Mouse (Mus musculus): ENCODE results near the gene Gzmk. TPM values are rescaled to one million over a fixed set of nuclear protein-coding genes. Genes with fewer than 3 reads are reported as not detected.

Gzmk gene
- polyA plus RNA-seq, 1 experiment from 2014 or later, result not detected

- no peak overlapping the region for H3K27ac ChIP-seq (replicated peaks)
- no peak overlapping the region for H3K9ac ChIP-seq
- ATAC-seq (ENCODE audit: extremely low read depth, insufficient number of reproducible peaks, low FRiP score, low TSS enrichment), result no peak
- no peaks in the 10 kb centered on the region for H3K27me3 ChIP-seq (replicated peaks)
- H3K4me2 ChIP-seq, result no peak overlapping the region
- H3K36me3 ChIP-seq, result no peaks in the 10 kb centered on the region
- H3K4me1 ChIP-seq, result peaks cover 6% of the 10 kb centered on the region
- WGBS, result 76% methylated on average over 8 of the region's 8 CpGs
- no peaks in the 10 kb centered on the region for H3K9me3 ChIP-seq
- H3K4me3 ChIP-seq, result no peak overlapping the region
Observed at GRCm38 (mm10) chr13:113245025-113245424, 19.3 kb upstream of the Gzmk start.

DNA sequence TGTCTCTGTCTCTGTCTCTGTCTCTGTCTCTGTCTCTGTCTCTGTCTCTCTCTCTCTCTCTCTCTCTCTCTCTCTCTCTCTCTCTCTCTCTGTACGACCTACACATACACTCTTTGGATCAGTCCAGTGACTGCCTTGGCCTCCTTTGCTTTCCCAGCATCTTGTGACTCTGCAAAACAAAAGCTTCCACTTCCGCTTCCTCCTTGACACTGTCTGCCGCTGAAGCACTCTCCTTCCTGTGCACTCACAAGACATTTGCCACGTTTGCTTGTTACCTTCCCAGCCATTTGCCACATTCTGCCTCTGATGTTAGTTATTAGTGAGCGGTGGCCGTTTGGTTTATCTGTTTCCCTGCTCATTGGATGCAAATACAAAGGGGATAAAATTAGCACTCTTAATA, 16.4 kb upstream of the Gzmk start:
- H3K36me3 ChIP-seq, result no peaks in the 10 kb centered on the region
- H3K27ac ChIP-seq (replicated peaks), result no peak overlapping the region
- H3K27me3 ChIP-seq (replicated peaks), result no peaks in the 10 kb centered on the region
- no peak for ATAC-seq (ENCODE audit: extremely low read depth, insufficient number of reproducible peaks, low FRiP score, low TSS enrichment)
- WGBS, result 43% methylated on average over 6 of the region's 6 CpGs
- no peak overlapping the region for H3K4me2 ChIP-seq
- peaks cover 6% of the 10 kb centered on the region for H3K4me1 ChIP-seq
- H3K9ac ChIP-seq, result no peak overlapping the region
- no peaks in the 10 kb centered on the region for H3K9me3 ChIP-seq
- no peak overlapping the region for H3K4me3 ChIP-seq

DNA sequence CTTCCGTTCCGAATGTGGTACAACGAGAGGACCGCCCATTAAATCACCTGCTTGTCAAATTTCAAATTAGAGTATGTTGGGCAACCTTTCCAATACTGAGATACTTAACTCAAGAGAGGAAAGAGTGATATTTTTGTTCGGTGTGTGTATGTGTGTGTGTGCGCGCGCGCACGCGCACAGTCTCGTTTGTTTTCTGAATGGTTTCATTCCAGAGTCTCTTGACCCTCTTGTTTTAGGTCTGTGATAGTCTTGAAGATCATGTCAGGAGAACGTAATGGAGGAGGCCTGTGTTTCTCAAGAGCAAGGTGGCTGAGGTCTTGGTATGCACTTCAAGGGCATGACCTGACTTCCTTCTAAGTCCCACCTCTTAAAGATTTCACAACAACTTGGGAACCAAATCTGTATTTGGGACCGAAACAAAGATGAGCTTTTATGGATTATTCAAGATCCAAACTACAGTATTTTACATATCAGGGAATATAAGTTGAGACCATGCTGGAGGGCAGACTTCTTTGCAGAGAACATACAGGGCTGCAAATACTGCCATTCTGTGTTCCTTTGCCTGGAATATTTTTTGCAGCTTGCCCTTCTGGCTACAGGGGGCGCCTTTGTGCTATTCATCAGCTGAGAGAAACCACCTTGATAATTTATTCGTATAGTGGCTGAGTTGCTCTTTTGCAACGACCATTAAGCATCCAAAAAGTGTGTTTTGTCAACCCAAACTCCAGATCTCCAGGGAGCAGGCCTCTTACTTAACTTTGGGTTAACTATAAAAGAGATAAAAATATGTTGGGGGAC, 2.2 kb upstream of the Gzmk start:
- Histone ChIP-seq H3K36me3 (no peaks in the 10 kb centered on the region), H3K4me2 (no peak overlapping the region), H3K27ac (replicated peaks) (no peak overlapping the region), H3K4me1 (peaks cover 10% of the 10 kb centered on the region), H3K9ac (no peak overlapping the region), H3K27me3 (replicated peaks) (no peaks in the 10 kb centered on the region), H3K9me3 (no peaks in the 10 kb centered on the region), H3K4me3 (no peak overlapping the region)
- no peak for ATAC-seq (ENCODE audit: extremely low read depth, insufficient number of reproducible peaks, low FRiP score, low TSS enrichment)
- WGBS, result 79% methylated on average over 17 of the region's 17 CpGs

DNA sequence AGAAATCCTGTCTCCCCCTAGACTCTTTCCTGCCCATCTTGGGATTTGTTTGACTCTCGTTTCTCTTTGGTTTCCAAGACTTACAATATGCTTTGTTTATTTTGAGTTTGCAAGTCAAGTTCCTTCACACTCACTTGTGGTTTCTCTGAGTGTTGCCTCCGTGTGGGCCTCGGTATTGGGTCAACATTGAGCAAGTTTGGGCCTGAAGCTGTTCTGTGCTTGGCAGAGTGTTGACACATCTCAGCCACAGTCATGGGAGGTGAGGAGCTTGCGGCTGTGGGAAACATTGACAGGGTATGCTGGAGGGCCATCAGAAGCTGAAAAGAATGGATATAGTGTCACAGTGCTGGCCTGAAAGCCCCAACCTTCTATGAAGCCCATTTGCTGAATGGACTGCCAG, 1.4 kb upstream of the Gzmk start:
- Histone ChIP-seq H3K4me3 (no peak overlapping the region), H3K9me3 (no peaks in the 10 kb centered on the region), H3K36me3 (no peaks in the 10 kb centered on the region), H3K4me2 (no peak overlapping the region), H3K4me1 (peaks cover 17% of the 10 kb centered on the region), H3K27me3 (replicated peaks) (no peaks in the 10 kb centered on the region), H3K27ac (replicated peaks) (no peak overlapping the region), H3K9ac (no peak overlapping the region)
- ATAC-seq (ENCODE audit: extremely low read depth, insufficient number of reproducible peaks, low FRiP score, low TSS enrichment), result no peak
- WGBS, result 61% methylated on average over 4 of the region's 4 CpGs

DNA sequence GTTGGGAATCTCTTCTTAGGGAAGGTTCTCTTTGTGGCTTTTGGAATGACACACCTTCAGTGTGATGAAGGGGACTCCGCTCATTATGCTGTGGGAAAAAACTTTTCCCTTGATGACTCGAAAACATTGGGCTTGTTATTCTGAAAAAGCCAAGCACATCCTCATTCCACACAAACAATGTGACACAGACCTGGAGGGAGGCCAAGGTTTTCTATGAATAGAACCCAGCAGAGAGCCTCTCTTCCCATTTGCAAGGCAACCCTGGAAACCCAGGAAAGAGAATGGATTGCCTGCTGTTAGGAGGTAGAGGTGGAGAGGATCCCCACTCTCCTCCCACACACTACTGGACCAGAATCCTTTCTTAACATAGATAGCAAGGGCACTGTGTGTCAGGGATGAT, 1.6 kb downstream of the Gzmk start:
- no peaks in the 10 kb centered on the region for H3K27me3 ChIP-seq (replicated peaks)
- H3K4me1 ChIP-seq, result peaks cover 23% of the 10 kb centered on the region
- H3K9me3 ChIP-seq, result no peaks in the 10 kb centered on the region
- H3K9ac ChIP-seq, result peak overlapping the region; percentile 72
- peak overlapping the region; percentile 48 for H3K4me3 ChIP-seq
- ATAC-seq (ENCODE audit: extremely low read depth, insufficient number of reproducible peaks, low FRiP score, low TSS enrichment), result no peak
- H3K4me2 ChIP-seq, result peak overlapping the region; percentile 68
- WGBS, result 15% methylated on average over 2 of the region's 2 CpGs
- peak overlapping the region; percentile 90 for H3K27ac ChIP-seq (replicated peaks)
- no peaks in the 10 kb centered on the region for H3K36me3 ChIP-seq

GRCm38 (mm10) chr13:113221851-113222250, 3.9 kb downstream of the Gzmk start:
- H3K9me3 ChIP-seq, result no peaks in the 10 kb centered on the region
- no peak for ATAC-seq (ENCODE audit: extremely low read depth, insufficient number of reproducible peaks, low FRiP score, low TSS enrichment)
- no peaks in the 10 kb centered on the region for H3K36me3 ChIP-seq
- WGBS, result 31% methylated on average over 6 of the region's 6 CpGs
- H3K27me3 ChIP-seq (replicated peaks), result no peaks in the 10 kb centered on the region
- H3K4me3 ChIP-seq, result no peak overlapping the region
- no peak overlapping the region for H3K4me2 ChIP-seq
- H3K4me1 ChIP-seq, result peaks cover 23% of the 10 kb centered on the region
- no peak overlapping the region for H3K27ac ChIP-seq (replicated peaks)
- no peak overlapping the region for H3K9ac ChIP-seq

DNA sequence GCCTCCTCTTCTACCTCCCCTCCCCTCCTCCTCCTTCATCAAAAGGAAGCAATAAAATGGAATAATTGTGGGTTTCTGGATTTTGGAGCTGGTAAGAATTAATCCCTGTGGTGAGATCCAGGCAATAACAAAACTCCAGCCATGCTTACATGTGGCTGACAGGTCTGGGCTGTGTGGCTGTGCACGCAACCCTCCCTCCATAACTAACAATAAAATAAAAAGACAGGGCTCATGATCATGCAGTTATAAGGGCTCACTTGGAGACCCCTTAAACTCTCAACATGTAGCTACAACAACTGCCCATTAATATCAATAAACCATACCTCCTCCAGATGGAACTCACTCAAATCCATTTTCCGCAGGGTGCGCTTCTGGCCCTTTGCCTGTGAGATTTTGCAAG, 11.8 kb downstream of the Gzmk start:
- Histone ChIP-seq H3K4me2 (no peak overlapping the region), H3K4me3 (no peak overlapping the region), H3K9ac (no peak overlapping the region), H3K27me3 (replicated peaks) (peaks cover 13% of the 10 kb centered on the region), H3K27ac (replicated peaks) (no peak overlapping the region), H3K4me1 (peaks cover 18% of the 10 kb centered on the region), H3K9me3 (no peaks in the 10 kb centered on the region), H3K36me3 (no peaks in the 10 kb centered on the region)
- no peak for ATAC-seq (ENCODE audit: extremely low read depth, insufficient number of reproducible peaks, low FRiP score, low TSS enrichment)
- WGBS, result 97% methylated on average over 3 of the region's 3 CpGs

- Histone ChIP-seq H3K4me3 (no peak overlapping the region), H3K36me3 (no peaks in the 10 kb centered on the region), H3K4me2 (no peak overlapping the region), H3K9ac (no peak overlapping the region), H3K4me1 (peaks cover 18% of the 10 kb centered on the region), H3K27me3 (replicated peaks) (peaks cover 13% of the 10 kb centered on the region), H3K27ac (replicated peaks) (no peak overlapping the region), H3K9me3 (no peaks in the 10 kb centered on the region)
- no peak for ATAC-seq (ENCODE audit: extremely low read depth, insufficient number of reproducible peaks, low FRiP score, low TSS enrichment)
- WGBS, result 33% methylated on average over 3 of the region's 3 CpGs
Observed at GRCm38 (mm10) chr13:113212401-113212800, 13.3 kb downstream of the Gzmk start.

DNA sequence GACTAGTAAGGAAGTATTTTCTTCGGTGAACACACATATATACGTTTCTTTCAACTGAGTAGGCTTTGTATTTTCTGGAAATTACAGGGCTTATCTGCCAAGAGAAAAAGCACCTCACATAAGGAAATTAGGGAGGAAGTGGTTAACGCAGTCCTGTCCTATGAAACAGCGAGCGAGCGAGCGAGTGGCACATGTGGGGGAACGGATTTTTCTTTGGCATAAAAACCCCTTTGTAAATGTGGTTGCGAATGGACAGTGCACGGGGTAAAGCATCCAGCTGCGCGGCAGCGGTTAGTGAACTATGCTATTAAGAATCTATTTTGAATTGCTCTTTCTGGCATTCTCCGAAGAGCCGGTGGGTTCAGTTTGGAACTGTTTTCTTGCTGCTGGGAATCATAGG, 14.4 kb downstream of the Gzmk start:
- no peak overlapping the region for H3K27ac ChIP-seq (replicated peaks)
- H3K4me1 ChIP-seq, result peaks cover 18% of the 10 kb centered on the region
- H3K36me3 ChIP-seq, result no peaks in the 10 kb centered on the region
- no peak overlapping the region for H3K9ac ChIP-seq
- H3K9me3 ChIP-seq, result no peaks in the 10 kb centered on the region
- H3K4me2 ChIP-seq, result no peak overlapping the region
- 68% methylated on average over 15 of the region's 15 CpGs for WGBS
- H3K4me3 ChIP-seq, result no peak overlapping the region
- no peak for ATAC-seq (ENCODE audit: extremely low read depth, insufficient number of reproducible peaks, low FRiP score, low TSS enrichment)
- peaks cover 13% of the 10 kb centered on the region for H3K27me3 ChIP-seq (replicated peaks)

- WGBS, result 38% methylated on average over 15 of the region's 15 CpGs
- peak within 1 kb of the TSS; percentile 25 for H3K4me3 ChIP-seq
- no peak within 1 kb of the TSS for H3K27ac ChIP-seq (replicated peaks)
- no peaks in the 10 kb centered on the region for H3K36me3 ChIP-seq
- peak within 1 kb of the TSS; percentile 56 for H3K4me2 ChIP-seq
- H3K4me1 ChIP-seq, result peaks cover 11% of the 10 kb centered on the region
- H3K9me3 ChIP-seq, result no peaks in the 10 kb centered on the region
- peaks cover 13% of the 10 kb centered on the region for H3K27me3 ChIP-seq (replicated peaks)
- no peak for ATAC-seq (ENCODE audit: extremely low read depth, insufficient number of reproducible peaks, low FRiP score, low TSS enrichment)
- peak within 1 kb of the TSS; percentile 45 for H3K9ac ChIP-seq
Observed at GRCm38 (mm10) chr13:113209624-113210023, 16.1 kb downstream of the Gzmk start, which contains the start of gene Esm1. TSS of gene Esm1 (plus strand) at chr13:113209659.

DNA sequence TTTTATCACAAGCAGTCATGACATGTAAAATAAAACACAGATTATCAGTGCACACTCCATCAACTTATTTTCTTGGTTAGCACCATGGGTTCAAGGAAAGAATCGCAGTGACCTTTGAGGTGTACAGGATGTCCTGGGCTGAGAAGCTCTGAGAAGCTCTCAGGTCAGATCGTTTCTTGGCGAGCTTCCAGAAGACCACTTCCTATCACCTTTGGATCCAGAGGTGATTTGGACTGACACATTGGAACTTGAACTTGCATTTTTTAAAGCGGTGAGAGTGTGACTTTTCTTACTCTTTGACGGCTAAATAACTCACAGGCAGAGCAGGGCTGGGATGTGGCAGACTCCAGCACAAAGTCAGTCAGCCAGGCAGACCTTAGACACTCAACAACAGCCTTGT, 20.4 kb downstream of the Gzmk start:
- ATAC-seq (ENCODE audit: extremely low read depth, insufficient number of reproducible peaks, low FRiP score, low TSS enrichment), result no peak
- no peak overlapping the region for H3K4me3 ChIP-seq
- H3K9me3 ChIP-seq, result no peaks in the 10 kb centered on the region
- peaks cover 22% of the 10 kb centered on the region for H3K4me1 ChIP-seq
- peaks cover 8% of the 10 kb centered on the region for H3K27me3 ChIP-seq (replicated peaks)
- H3K36me3 ChIP-seq, result no peaks in the 10 kb centered on the region
- H3K4me2 ChIP-seq, result no peak overlapping the region
- H3K9ac ChIP-seq, result no peak overlapping the region
- 68% methylated on average over 5 of the region's 5 CpGs for WGBS
- H3K27ac ChIP-seq (replicated peaks), result no peak overlapping the region

DNA sequence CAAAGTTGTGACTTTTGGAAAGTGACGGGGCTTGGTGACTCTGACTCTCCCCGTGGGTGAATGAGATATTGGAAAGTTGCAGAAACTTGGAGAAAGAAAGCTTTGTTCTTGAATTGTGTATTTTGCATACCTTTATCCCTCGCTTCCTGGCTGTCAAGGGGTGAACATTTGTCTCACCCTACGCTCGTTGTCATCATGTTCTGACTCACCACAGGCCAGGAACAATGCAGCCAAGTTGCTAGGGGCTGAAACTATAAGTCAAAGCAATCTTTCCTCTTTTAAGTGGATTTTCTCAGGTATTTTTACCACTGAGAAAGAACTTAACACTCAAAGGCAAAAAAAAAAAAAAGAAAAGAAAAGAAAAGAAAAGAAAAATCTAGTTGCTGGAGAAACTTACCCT, 22.6 kb downstream of the Gzmk start:
- H3K9ac ChIP-seq, result no peak overlapping the region
- H3K4me3 ChIP-seq, result no peak overlapping the region
- peaks cover 11% of the 10 kb centered on the region for H3K4me1 ChIP-seq
- ATAC-seq (ENCODE audit: extremely low read depth, insufficient number of reproducible peaks, low FRiP score, low TSS enrichment), result no peak
- H3K36me3 ChIP-seq, result no peaks in the 10 kb centered on the region
- no peaks in the 10 kb centered on the region for H3K27me3 ChIP-seq (replicated peaks)
- WGBS, result 36% methylated on average over 5 of the region's 5 CpGs
- H3K27ac ChIP-seq (replicated peaks), result no peak overlapping the region
- H3K9me3 ChIP-seq, result no peaks in the 10 kb centered on the region
- no peak overlapping the region for H3K4me2 ChIP-seq

Data from heart, embryonic 13.5 days (tissue).